Mouse (Mus musculus) left cerebral cortex, postnatal 25 days (tissue): Measurements from ENCODE around the gene Bag5. TPM values are rescaled to one million over a fixed set of nuclear protein-coding genes. Genes with fewer than 3 reads are reported as not detected.

Experiments used
- DNase-seq, 2 experiments: peaks; one replicate each; pipeline ENCODE4 v3.0.0; 2022; ENCODE audit warnings: low spot score in 2 of 2, mixed read lengths in 1 of 2
- intact Hi-C: fragments of 180-260 bp; cut with DNase I; formaldehyde crosslinking; loops from one replicate; pipeline ENCODE4 v1.15.1; 2025
- total RNA-seq, 2 experiments: library from RNA; stranded (reverse); gene quantifications; 2 replicates each; pipeline ENCODE4 v1.2.3; 2021

Gene Bag5
- total RNA-seq, 2 experiments from 2014 or later = 53.9 to 56.9 TPM

GRCm38 (mm10) chr12:111704609-111705008 is 8.4 kb downstream of the Bag5 start:
- no peak for DNase-seq
- intact Hi-C loops = no loop called here

DNA sequence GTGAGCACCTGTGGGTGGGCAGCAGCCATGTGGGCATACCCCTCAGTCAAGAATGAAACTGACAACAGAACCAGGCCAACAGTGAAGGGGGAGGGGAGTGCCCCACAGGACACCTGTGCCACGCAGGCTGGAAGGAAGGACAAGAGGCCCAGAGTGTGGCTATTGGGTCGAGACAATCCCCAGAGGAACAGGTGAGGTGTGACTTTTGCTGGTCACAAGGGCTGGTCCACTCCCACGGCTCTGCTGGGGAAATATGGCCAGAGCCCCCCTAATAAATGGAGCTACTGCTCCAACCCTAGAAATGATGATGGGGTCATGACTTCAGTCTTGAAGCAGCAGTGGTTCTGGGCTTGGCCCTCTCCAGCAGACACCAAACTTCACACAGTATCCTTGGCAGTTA is 9.8 kb downstream of the Bag5 start:
- intact Hi-C loops = no loop called here
- no peak for DNase-seq

DNA sequence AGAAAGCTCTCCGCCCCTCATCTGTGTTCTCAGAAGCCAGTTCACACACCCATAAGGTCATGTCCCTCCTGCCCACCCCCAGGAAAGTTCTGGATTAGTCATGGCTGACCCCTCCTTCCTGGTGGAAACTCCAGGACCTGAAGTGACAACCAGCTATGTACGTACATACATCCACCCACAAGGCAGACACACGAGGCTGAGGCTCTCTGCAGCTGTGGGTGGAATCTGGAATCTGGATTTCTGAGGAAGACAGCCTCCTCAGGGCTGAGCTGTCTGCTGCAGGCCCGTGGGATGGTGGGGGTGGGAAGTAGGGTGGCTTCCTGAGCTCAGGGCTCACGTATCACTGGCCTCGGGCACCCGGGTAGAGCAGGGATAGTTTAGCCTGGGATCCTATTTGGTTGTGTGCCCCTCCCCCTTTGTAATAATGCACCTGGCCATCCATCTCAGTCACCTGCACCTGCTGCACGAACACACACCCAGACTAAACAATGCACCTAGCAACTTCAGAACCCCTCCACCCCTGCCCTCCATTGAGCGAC is 12.1 kb downstream of the Bag5 start:
- intact Hi-C loops = no loop called here
- DNase-seq = peak in 1 of 2 experiments; percentile 90

DNA sequence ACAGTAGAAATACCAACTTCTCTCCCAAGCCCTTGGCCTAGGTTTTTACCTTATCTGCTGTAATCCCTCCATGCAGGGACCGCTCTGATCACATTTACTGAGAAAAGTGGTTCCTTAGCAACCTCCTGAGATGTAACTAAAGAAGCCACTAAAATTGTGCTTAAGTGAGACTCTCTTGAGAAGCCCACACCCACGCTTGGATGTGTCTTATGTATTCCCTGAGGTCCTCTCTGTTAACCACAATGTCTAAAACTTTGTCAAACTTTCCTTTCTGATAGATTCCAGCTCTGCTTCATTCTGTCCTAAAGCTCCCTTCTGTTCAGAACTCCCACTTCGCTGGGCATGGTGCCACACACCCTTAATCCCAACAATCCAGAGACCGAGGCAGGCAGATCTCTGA is 13.5 kb downstream of the Bag5 start:
- intact Hi-C loops = no loop called here
- peak in 1 of 2 experiments; percentile 91 for DNase-seq

DNA sequence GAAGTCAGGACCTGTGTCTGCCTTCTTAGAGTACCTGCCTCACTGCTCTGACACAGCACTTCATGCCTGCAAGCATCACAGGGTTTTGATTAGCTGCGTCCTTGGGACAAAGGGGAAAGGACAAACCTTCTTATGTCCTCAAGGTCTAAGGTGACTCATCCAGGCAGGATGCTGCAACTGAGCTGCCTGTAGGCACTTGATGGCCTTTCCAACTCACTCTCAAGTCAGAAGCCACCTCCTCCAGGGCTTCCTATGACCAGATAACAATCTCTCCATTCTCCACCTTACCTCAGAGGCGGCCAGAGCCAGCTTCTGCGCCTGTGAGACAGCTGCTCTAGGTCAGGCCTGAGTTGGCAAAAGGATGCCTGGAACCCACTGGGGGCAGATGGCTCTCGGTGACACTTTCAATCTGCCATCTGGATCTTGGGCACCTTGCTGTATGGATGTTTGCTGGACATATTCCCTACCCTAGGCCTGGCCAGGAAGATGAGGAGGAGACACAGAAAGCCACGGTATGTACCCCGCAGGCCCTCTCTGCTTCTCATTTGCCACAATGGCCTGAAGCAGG is 14.6 kb downstream of the Bag5 start:
- no peak for DNase-seq
- intact Hi-C loops = no loop called here

DNA sequence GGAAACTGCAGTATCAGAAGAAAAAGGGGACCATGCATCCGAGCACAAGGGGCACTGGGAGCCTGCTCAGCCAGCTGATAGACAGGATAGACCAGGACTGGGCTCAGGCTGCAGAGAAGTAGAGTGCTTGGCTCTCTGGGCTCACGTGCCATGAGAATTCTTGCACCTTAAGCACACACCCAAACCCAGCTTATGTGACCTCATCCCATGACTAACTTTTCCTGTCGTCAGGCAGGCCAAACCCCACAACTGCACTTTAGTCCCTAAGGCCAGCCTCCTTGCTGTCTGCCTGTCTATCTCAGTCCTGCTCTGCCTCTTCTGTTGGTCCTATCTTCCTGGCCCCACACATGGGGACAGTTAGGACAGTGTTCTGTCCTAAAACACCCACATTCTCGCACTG is 15.3 kb downstream of the Bag5 start:
- intact Hi-C loops = loop anchor here (2.0 kb wide), 1 partner anchor 45 kb away; no protein-coding TSS in a partner anchor
- DNase-seq = no peak

- intact Hi-C loops = loop anchor here (1.0 to 2.0 kb wide), 2 partner anchors 28 to 43 kb away; no protein-coding TSS in a partner anchor
Measured at GRCm38 (mm10) chr12:111696239-111696638, 16.8 kb downstream of the Bag5 start.

DNA sequence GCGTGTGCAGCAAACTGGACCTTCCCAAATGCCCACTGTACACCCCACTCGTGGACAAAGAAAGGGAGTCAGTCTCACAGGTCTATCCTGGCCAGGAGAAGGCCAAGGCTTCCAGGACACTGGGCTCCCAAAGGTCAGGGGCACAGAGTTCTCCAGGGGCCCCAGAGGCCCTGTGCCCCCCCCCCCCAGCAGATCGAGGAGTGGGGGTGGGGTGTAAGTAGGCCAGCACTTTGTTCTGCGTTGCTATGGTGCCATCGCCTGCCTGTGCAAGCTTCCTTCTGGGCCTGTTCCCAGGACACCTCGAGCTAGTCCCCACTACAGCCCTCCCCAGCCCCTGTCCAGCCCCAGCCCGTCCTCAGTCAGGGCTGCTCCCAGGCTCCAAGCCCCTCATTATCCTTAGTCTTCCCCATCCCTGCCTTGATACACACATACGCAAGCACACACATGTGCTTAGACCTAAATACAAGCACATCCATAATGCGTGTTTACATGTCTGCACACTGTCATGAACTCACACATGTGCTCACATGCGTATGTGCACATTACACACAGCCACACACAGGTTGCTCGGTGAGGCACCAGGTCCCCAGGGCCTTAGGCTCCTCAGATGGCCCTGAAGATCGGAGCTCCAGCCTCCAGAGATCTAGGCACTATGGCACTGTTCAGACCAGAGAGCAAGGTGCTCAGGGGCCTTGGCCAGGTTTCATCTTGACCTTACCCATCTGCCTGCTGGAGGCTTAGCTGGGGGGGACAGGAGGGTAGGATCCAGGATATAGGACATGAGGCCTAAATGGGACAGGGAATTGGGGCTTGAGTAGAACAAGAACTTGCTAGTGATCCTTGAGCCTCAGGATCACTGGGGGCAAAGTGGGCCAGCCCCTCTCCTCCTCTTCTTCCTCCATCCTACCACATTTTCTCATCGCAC is 17.9 kb downstream of the Bag5 start:
- DNase-seq = peak in 1 of 2 experiments; percentile 67
- intact Hi-C loops = no loop called here

More at GRCm38 (mm10) chr12:111696239-111696638, 16.8 kb downstream of the Bag5 start:
- DNase-seq = peak; percentile 74 to 86

DNA sequence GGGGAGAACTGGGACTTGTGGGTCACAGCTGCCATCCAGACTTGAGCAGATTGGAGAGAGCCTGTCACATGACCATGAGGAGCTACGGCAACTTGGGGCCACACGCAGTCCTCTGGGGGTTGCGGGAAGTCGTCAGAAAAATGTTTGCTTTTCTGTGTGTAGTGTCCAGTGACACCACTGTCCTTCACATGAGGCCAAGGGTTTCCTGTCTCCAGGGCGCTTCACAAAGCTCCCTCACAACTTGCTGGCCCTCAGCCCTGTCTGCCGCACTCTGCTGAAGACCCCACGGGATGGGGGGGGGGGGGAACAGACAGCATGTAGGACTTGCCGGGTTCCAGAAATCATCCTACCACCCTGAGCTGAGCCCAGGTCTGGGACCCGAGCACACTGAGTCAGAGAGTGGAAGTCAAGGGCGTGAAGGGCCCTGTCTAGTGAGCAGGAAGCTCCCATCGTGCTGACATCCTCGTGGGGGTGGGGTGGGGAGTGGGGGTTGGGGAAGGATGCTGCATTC is 18.7 kb downstream of the Bag5 start:
- intact Hi-C loops = no loop called here
- DNase-seq = no peak

GRCm38 (mm10) chr12:111693341-111694270 is 19.5 kb downstream of the Bag5 start:
- intact Hi-C loops = no loop called here
- peak; percentile 64 to 80 for DNase-seq

DNA sequence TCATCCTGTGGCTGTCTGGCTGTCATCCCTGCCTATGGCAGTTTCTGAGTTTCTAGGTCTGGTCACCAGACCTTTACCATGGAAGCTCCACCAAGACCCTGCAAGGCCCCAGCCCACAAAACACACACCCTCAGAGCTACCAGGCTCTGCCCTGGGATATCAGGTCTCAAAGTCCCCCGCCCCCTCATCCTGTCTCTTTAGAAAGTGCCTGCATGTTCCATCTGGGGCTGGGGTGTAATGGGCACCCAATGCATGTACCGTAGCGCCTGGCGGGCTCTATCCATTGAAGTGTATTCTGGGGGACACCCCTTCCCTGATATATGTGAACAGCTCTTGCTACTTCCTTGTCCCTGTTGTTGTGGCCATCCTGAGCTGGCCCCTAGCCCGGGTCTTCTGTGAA is 20.2 kb downstream of the Bag5 start:
- no peak for DNase-seq
- intact Hi-C loops = no loop called here

DNA sequence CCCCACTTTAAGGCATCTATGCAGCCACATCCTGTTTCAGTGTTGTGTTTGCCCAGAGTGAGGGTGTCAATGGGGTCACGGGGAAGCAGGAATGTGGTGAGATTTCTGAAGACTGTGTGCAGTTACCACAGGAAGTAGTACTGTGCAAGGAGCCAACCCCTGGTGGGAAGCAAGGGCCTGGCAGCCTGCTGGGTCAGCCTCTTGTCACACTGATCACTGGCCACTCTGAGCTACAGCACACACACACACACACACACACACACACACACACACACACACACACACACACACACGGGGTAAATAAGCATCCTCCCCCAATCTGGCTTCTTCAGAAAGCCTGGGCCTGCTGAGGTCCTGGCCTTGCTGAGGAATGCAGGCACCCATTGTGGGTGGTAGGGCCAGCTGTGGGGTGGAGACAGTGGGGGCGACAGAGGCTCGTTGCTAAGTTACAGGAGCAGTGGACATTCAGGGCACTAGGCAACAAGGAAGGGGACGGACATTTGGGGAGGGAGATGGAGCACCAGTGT is 21.6 kb downstream of the Bag5 start:
- intact Hi-C loops = no loop called here
- no peak for DNase-seq

DNA sequence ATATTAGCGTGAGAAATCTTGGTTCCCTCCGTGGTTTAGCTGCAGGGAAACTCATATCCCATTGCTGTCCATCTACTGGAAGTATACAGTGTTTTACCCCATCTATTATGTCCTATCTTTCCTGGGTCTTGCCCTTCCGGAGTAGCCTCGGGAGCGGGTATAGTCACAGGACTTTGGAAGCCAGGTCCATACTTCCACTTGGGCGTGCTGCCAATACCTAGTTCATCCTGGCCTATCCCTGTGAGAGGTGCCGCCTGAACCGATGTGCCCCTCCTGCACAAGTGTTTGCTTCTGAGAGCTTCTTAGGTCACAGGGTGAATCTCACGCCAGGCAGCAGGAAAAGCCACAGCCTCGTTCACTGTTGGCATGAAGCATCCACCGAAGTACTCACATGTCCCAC is 23.6 kb downstream of the Bag5 start:
- intact Hi-C loops = no loop called here
- DNase-seq = no peak

DNA sequence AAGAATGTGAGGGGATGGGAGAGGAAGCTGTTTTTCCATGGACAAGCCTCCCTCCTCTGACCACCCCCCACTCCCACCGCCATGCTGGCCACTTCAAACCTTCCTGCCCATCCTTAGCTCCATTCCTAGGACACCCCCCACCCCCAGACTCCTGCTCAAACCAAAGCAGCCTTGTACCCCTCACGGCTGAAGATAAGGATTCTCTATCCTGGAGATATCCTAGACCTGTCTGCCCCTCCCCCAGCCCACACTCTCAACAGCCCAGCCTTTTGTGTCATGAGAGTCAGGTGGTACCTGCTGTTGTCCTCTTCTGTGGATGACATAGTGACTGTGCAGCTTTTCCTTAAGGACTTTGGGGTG is 25.0 kb downstream of the Bag5 start:
- intact Hi-C loops = no loop called here
- no peak for DNase-seq

DNA sequence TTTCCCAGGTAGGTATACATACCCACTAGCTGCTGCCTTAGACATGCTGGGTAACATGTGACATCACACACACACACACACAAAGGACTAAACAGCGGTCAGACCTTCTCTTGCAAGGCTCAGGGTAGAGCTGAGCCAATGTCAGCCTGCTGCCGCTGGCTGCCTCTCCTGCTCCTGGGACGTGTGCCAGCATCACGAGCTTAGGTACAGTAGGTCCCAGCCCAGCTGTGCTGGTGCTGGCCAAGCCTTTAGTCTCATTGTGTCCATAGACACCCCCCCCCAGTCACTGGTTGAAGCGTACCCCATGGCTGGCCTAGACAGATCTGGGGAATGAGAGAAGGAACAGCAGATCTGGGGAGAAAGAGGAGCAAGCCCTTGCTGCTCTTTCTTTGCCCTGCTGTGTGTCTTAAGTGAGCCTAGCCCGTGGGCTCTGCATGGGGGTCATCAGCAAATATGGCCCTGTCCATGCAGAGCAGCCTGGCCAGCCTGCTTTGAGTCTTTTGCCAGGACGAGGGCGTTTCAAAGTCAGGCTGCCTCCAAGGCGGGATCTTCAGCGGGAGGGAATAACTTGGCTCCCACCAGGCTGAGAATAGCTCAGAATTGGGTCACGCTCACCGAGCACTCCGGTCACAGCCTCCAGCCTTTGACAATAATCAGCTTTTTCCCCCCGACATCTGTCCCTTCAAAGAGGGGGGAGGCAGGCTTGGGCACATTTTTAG is 25.5 kb downstream of the Bag5 start:
- peak in 1 of 2 experiments; percentile 78 for DNase-seq

DNA sequence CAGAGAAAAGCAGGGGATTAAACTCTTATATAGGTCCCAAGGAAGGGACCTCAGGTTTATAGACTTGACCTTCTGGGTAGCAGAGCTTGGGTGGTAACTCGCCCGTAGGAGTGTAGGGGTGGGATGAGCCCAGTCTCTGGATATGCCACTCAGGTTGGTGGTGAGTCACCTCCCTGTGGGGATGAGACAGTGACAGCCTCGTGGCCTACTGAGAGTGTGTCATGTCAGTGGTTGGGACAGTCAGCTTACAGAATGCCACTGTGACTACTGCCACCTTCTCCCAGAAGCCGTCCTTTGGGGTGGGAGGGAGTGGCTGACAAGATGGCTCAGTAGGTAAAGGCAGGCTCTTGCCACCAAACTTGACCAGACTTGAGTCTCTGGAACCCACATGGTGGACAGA is 26.7 kb downstream of the Bag5 start:
- no peak for DNase-seq
- intact Hi-C loops = no loop called here

More for the DNA sequence above, 25.5 kb downstream of the Bag5 start:
- intact Hi-C loops = no loop called here

DNA sequence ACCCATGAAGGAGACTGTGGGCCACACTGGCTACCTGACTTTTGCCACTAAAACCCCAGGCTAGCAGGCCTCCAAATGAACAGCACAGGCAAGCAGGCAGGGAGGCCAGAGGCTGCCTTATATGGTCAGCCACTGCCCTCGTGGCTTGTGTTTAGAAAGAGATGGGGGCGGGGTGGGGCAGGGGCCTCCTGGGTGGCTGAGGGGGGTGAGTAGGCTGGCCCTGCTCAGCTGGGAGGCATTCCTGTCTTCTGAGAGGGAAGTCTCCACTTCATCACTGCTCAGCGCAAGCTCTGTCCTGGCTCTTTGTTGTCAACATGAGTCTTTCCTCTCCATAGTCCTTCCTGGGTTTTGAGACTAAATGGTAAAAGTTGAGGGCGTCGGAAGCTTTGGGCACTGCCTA is 30.3 kb downstream of the Bag5 start:
- intact Hi-C loops = no loop called here
- no peak for DNase-seq

GRCm38 (mm10) chr12:111682003-111682402 is 31.1 kb downstream of the Bag5 start:
- intact Hi-C loops = no loop called here
- peak in 1 of 2 experiments; percentile 27 for DNase-seq

- DNase-seq = peak in 1 of 2 experiments; percentile 26
Measured at GRCm38 (mm10) chr12:111681305-111681704, 31.8 kb downstream of the Bag5 start.

More at GRCm38 (mm10) chr12:111681305-111681704, 31.8 kb downstream of the Bag5 start:
- intact Hi-C loops = no loop called here
